Mouse (Mus musculus) lung, adult 2 months (tissue): Measurements from ENCODE around the gene Def8.

Source experiments
- CTCF ChIP-seq: fragments of 200-500 bp; IDR thresholded peaks from 2 replicates; pipeline ENCODE4 v1.5.1; 2011; ENCODE audit warnings: mild to moderate bottlenecking, low read length, control low read depth; ENCODE audit not compliant: insufficient read depth
- POLR2A ChIP-seq: fragments of 200-500 bp; IDR thresholded peaks from 2 replicates; pipeline ENCODE4 v1.6.1; 2011; ENCODE audit warnings: low read depth, mild to moderate bottlenecking, control low read depth, low read length, borderline replicate concordance; ENCODE audit errors: extremely low read depth

- TF ChIP-seq POLR2A (no peak), CTCF (no peak)
These were observed 27.5 kb downstream of the Def8 start for GRCm38 (mm10) chr8:123450783-123451182.
